Mouse (Mus musculus): ENCODE measurements around the gene Rfc2.
"Not testable (repeated sequence)": the region's sequence is repeated elsewhere in the genome, so short reads cannot be mapped to it uniquely, and the experiment has no call there.

Rfc2 gene

DNA sequence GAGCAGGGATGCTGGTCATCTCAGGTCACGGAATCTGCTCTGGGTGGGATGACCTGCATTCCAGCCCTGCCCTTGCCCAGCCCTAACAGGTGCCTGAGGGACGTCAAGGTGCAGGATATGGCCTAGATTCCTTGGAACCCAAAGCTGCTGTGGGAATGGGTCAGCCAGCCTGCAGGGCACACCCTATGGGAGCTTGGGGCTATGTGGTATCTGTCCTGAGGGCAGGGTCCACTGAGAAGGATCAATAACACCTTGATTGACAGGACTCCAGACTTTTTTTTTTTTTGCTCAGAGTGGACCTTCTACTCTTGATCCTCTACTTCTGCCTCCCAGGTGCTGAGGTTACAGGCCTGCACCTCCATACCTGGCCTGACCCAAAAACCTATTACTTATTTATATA, 66.2 kb downstream of the Rfc2 start:
- DNase-seq (ENCODE audit: low read depth, low spot score): no peak

DNA sequence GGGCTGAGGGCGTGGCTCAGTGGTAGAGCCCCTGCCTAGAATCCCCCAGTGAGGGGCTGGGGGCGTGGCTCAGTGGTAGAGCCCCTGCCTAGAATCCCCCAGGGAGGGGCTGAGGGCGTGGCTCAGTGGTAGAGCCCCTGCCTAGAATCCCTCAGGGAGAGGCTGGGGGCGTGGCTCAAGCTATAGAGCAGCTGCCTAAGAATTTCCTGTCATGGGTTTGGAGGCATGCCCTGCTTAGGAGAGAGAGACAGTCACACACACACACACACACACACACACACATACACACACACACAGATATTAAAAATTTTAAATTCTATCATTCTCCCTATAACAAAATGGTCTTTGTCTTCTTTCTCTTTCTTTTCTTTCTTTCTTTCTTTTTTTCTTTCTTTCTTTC, 67.8 kb downstream of the Rfc2 start:
- DNase-seq (ENCODE audit: low read depth, low spot score): not testable (repeated sequence)

DNA sequence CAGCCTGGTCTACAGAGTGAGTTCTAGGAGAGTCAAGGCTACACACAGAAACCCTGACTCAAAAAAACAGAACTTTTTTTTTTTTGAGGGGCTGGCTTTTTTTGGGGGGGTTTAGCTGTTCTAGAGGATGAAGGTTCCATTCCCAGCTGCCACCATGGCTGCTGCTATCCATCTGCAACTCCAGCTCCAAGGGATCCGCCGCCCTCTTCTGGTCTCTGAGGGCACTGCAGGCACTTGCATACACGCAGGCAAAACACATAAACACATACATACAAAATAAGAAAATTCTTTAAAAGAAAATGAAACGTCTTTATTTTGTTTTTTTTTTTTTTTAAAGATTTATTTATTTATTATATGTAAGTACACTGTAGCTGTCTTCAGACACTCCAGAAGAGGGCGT, 69.8 kb downstream of the Rfc2 start:
- DNase-seq (ENCODE audit: low read depth, low spot score): no peak

Measured in skeletal muscle tissue, adult 2 months (tissue).